Mouse (Mus musculus): ENCODE data around the gene Fem1a.

Fem1a gene

GRCm38 (mm10) chr17:56303847-56304586, 47.4 kb downstream of the Fem1a start:
- peak; percentile 87 for DNase-seq (ENCODE audit: low read depth)

DNA sequence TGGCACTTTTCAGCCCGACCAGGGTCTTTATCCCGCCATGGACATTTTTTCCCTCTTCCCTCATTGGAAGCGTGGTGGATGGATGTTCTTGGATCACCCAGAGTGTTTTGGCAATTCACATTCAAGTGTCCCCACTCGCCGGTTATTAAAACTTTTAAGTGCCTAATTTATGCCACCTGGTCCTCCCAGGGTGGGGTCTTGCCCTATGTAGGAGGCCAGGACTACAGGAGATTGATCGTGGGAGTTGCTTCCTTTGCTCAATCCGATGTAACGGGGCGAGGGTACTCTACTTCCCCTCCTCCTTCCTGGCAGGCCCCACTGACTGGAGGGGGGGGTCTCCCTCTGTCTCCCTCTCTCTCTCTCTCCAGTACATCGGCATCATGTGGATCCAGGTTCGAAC, 48.1 kb downstream of the Fem1a start:
- no peak for DNase-seq (ENCODE audit: low read depth)

DNA sequence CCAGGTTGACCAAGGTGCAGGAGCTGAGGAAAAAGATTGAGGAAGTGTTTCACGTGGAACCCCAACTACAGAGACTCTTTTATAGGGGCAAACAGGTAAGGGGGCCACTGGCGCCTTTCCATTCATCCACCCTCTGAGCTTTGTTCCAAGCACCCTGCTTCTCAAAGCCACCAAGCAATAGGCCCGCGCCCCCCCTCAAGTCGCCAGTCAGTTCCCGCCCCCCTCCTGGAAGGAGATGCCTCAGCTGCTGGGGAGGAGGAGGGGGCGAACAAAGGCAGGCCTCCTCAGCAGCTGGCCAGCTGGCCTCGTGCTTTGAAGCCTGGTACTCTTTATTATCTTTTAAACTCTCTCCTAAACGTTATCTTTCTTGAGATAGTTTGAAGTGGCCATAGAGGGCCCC, 48.5 kb downstream of the Fem1a start:
- no peak for DNase-seq (ENCODE audit: low read depth)

DNA sequence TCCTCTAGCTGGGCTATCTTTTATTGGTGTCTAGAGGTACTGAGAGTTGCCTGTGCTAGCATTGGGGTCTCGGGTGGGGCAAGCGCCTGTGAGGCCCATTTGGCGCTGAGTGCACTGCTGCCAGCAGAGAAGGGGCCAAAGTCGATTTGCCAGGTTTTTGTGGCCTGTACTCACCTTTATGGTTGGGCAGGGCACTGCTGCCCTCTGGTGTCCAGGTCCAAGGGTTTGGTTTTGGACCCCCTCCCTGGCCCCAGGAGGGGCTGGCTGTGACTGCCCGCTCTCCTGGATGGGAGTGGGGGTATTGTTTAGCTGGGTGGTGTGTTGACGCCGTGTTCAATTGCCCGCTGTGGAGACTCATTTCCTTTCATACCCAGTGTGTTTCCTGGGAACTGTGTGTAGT, 49.2 kb downstream of the Fem1a start:
- DNase-seq (ENCODE audit: low read depth), result no peak

GRCm38 (mm10) chr17:56308088-56308487, 51.5 kb downstream of the Fem1a start:
- DNase-seq (ENCODE audit: low read depth), result no peak

- DNase-seq (ENCODE audit: low read depth), result no peak
These were observed 52.8 kb downstream of the Fem1a start for GRCm38 (mm10) chr17:56309191-56309945.
